In genomic region chr5:140790937-140791877, GRCm38 (mm10) we compare ENCODE assay signal across 9 mouse cellular contexts. TPM values are rescaled to one million over a fixed set of nuclear protein-coding genes. Genes with fewer than 3 reads are reported as not detected.
DNase-seq lines count a peak whose midpoint lies in the region; ATAC-seq and TF ChIP-seq lines count a peak whose summit lies in the region.
"Had no signal": no experiment of that assay in that cellular context is flagged by ENCODE, and none has a peak within 500 bp of the region (broad histone marks: within the 10 kb centered on the region; RNA-seq: fewer than 3 reads in every experiment).

No protein-coding gene starts in this region.

- no peak for ATAC-seq in embryonic facial prominence, embryonic 12.5 days (ENCODE audit: insufficient number of reproducible peaks, insufficient read depth, low FRiP score, low TSS enrichment)
- ATAC-seq in liver, embryonic 12.5 days: no peak
- no peak for ATAC-seq in monocyte, adult 5-6 weeks (replicated peaks; ENCODE audit: insufficient number of reproducible peaks, low FRiP score, low TSS enrichment, poor library complexity, severe bottlenecking)

- peaks cover 40% of the 10 kb centered on the region for H3K4me1 ChIP-seq in embryonic facial prominence, embryonic 12.5 days
- peaks cover 76% of the 10 kb centered on the region for H3K4me1 ChIP-seq in liver, embryonic 12.5 days

- no peak overlapping the region for H3K4me3 ChIP-seq in embryonic facial prominence, embryonic 12.5 days
- H3K4me3 ChIP-seq in liver, embryonic 12.5 days: no peak overlapping the region
- H3K4me3 ChIP-seq in myocyte: no peak overlapping the region

- intact Hi-C loops in heart, postnatal 10 days (cut with DNase I): loop anchor here (5.0 kb wide), 1 partner anchor 39 kb away; no protein-coding TSS in a partner anchor

- peak overlapping the region; percentile 83 for H3K27ac ChIP-seq in embryonic facial prominence, embryonic 12.5 days
- H3K27ac ChIP-seq in liver, embryonic 12.5 days: peak overlapping the region; percentile 64

- H3K36me3 ChIP-seq in embryonic facial prominence, embryonic 12.5 days: no peaks in the 10 kb centered on the region
- H3K36me3 ChIP-seq in liver, embryonic 12.5 days: no peaks in the 10 kb centered on the region
- no peaks in the 10 kb centered on the region for H3K36me3 ChIP-seq in myocyte (ENCODE audit: control insufficient read depth, insufficient read depth)

- H3K79me2 ChIP-seq in myocyte (ENCODE audit: control insufficient read depth, insufficient read depth): peaks cover 20% of the 10 kb centered on the region

- H3K9ac ChIP-seq in embryonic facial prominence, embryonic 12.5 days: no peak overlapping the region
- H3K9ac ChIP-seq in liver, embryonic 12.5 days: no peak overlapping the region

- TF ChIP-seq POLR2A in myocyte (IDR thresholded peaks at IDR 0.05; ENCODE audit: insufficient read length, low read depth): peak; percentile 6

- no peaks in the 10 kb centered on the region for H3K27me3 ChIP-seq in embryonic facial prominence, embryonic 12.5 days
- H3K27me3 ChIP-seq in liver, embryonic 12.5 days (replicated peaks): no peaks in the 10 kb centered on the region
- no peaks in the 10 kb centered on the region for H3K27me3 ChIP-seq in myocyte (ENCODE audit: control insufficient read depth, insufficient read depth, insufficient read length)

- H3K9me3 ChIP-seq in embryonic facial prominence, embryonic 12.5 days: no peaks in the 10 kb centered on the region
- no peaks in the 10 kb centered on the region for H3K9me3 ChIP-seq in liver, embryonic 12.5 days (replicated peaks)
- H3K9me3 ChIP-seq: G1E had no signal

- DNase-seq in spleen, postnatal 36 days (ENCODE audit: low spot score in 2 of 2): peak; percentile 16 to 30
- DNase-seq in spleen, adult 12 weeks (ENCODE audit: low spot score): no peak
- DNase-seq in heart, postnatal 10 days: peak; percentile 63 to 69
- DNase-seq in kidney, postnatal 14 days: peak; percentile 72

- H3ac ChIP-seq in myocyte (ENCODE audit: control insufficient read depth, insufficient read length): no peak overlapping the region

- WGBS in embryonic facial prominence, embryonic 12.5 days: 41% methylated on average over 9 of the region's 9 CpGs
- WGBS in liver, embryonic 12.5 days (ENCODE audit: insufficient replicate concordance): 55% methylated on average over 9 of the region's 9 CpGs

- H3K4me2 ChIP-seq in embryonic facial prominence, embryonic 12.5 days (replicated peaks): no peak overlapping the region
- 0 out of 2 replicates have a peak overlapping the region, but pooled peaks have one; percentile 6 for H3K4me2 ChIP-seq in liver, embryonic 12.5 days
- peak overlapping the region; percentile 74 for H3K4me2 ChIP-seq in myocyte (ENCODE audit: low read depth)

TF ChIP-seq in myocyte, 11 proteins besides CTCF, POLR2A, EP300 and RAD21:
- no peak for TF ChIP-seq POLR2AphosphoS2 (IDR thresholded peaks at IDR 0.05; ENCODE audit: insufficient read length, low read depth)
- TF ChIP-seq TCF3 (IDR thresholded peaks at IDR 0.05; ENCODE audit: insufficient read length, low read depth): no peak
- TF ChIP-seq MAX (IDR thresholded peaks at IDR 0.05; ENCODE audit: low read depth): no peak
- TF ChIP-seq USF1 (IDR thresholded peaks at IDR 0.05; ENCODE audit: low read depth): no peak
- TF ChIP-seq CEBPB (IDR thresholded peaks at IDR 0.05; ENCODE audit: insufficient read depth, poor library complexity, severe bottlenecking): no peak
- TF ChIP-seq REST (IDR thresholded peaks at IDR 0.05; ENCODE audit: insufficient read depth, insufficient read length): no peak
- no peak for TF ChIP-seq TCF12 (IDR thresholded peaks at IDR 0.05; ENCODE audit: insufficient read depth, poor library complexity, severe bottlenecking)
- TF ChIP-seq E2F4 (IDR thresholded peaks at IDR 0.05; ENCODE audit: insufficient read depth): no peak
- TF ChIP-seq MYOG (IDR thresholded peaks at IDR 0.05; ENCODE audit: control insufficient read depth in 1 of 3, insufficient read depth in 1 of 3, insufficient read length in 2 of 3, low read depth in 2 of 3): no peak

RNA-seq across cellular contexts. Expression of gene Gna12, which starts 39.0 kb away (rescaled TPM):
- polyA plus RNA-seq in embryonic facial prominence, embryonic 12.5 days (2016; fragmentation: Nextera tagmentation; extraction: Ambion mirVana): 30.5 and 57.8 TPM in 2 replicates
- total RNA-seq in heart, postnatal 10 days (2021): 10 to 100 TPM; 87.4 to 89.9 TPM
- polyA plus RNA-seq in liver, embryonic 12.5 days (2016; fragmentation: Nextera tagmentation; extraction: Ambion mirVana): 33.8 TPM in 2 replicates
- 48.8 TPM for polyA plus RNA-seq in myocyte (2012; fragmentation: generic; extraction: Trizol)
- 10.1 to 11.7 TPM (median 10.6 TPM) in 3 replicates for total RNA-seq in monocyte, adult 5-6 weeks (2017)
